Mouse (Mus musculus) hindbrain, embryonic 13.5 days (tissue): ENCODE measurements around the gene Gm21454. TPM values are rescaled to one million over a fixed set of nuclear protein-coding genes. Genes with fewer than 3 reads are reported as not detected.
"Not testable (repeated sequence)": the region's sequence is repeated elsewhere in the genome, so short reads cannot be mapped to it uniquely, and the experiment has no call there.

Source experiments
- ATAC-seq: fragments of 200-750 bp; cut with Nextera tagmentation; 2 replicates; pipeline ENCODE4 v1.8.0; 2017; ENCODE audit warnings: moderate TSS enrichment; ENCODE audit not compliant: low FRiP score
- H3K27ac ChIP-seq: fragments of 300-500 bp; sonication (generic); 2 replicates; pipeline ENCODE4 v1.5.1; 2015; ENCODE audit warnings: inconsistent platforms, mild to moderate bottlenecking, moderate library complexity
- H3K27me3 ChIP-seq: fragments of 300-500 bp; sonication (generic); 2 replicates; pipeline ENCODE4 v1.6.1; 2015; ENCODE audit warnings: mild to moderate bottlenecking, inconsistent platforms
- H3K36me3 ChIP-seq: fragments of 300-500 bp; sonication (generic); 2 replicates; pipeline ENCODE4 v1.6.1; 2015; ENCODE audit warnings: mild to moderate bottlenecking, inconsistent platforms
- H3K4me1 ChIP-seq: fragments of 300-500 bp; sonication (generic); replicated peaks from 2 replicates; pipeline ENCODE4 v1.6.1; 2015; ENCODE audit warnings: inconsistent platforms
- H3K4me2 ChIP-seq: fragments of 300-500 bp; sonication (generic); 2 replicates; pipeline ENCODE4 v1.6.1; 2015; ENCODE audit warnings: inconsistent platforms, mild to moderate bottlenecking, moderate library complexity
- H3K4me3 ChIP-seq: fragments of 300-500 bp; sonication (generic); 2 replicates; pipeline ENCODE4 v1.5.1; 2015; ENCODE audit warnings: mild to moderate bottlenecking, inconsistent platforms
- H3K9ac ChIP-seq: fragments of 300-500 bp; sonication (generic); 2 replicates; pipeline ENCODE4 v1.6.1; 2015; ENCODE audit warnings: mild to moderate bottlenecking, inconsistent platforms
- H3K9me3 ChIP-seq: fragments of 300-500 bp; sonication (generic); 2 replicates; pipeline ENCODE4 v1.6.1; 2016; ENCODE audit warnings: inconsistent platforms
- WGBS: fragments of 180-500 bp; shearing (Covaris S2); methylation state at CpG from one replicate; pipeline ENCODE4 v1.1.7; 2015; 5-methylcytosine and 5-hydroxymethylcytosine counted together
- polyA plus RNA-seq: library from polyadenylated mRNA; unstranded; fragments of >200 nt; fragmentation: Nextera tagmentation; extraction: Ambion mirVana; gene quantifications from 2 replicates; pipeline ENCODE4 v1.2.1, GENCODE M21; 2015

Gm21454 gene
- not detected in 2 replicates for polyA plus RNA-seq

- not testable (repeated sequence) for H3K9ac ChIP-seq, H3K4me1 ChIP-seq, H3K4me2 ChIP-seq, H3K27ac ChIP-seq, H3K4me3 ChIP-seq, H3K27me3 ChIP-seq, ATAC-seq, H3K36me3 ChIP-seq, H3K9me3 ChIP-seq
Observed at GRCm38 (mm10) chrY:13252091-13252490, at the start of gene Gm21454, which contains the start of gene Gm21440. TSS of gene Gm21454 (plus strand) at chrY:13252442. TSS of gene Gm21440 (plus strand) at chrY:13252391.

GRCm38 (mm10) chrY:13223828-13224227 is 28.4 kb upstream of the Gm21454 start, which contains the start of gene Gm21828:
TSS of gene Gm21828 (minus strand) at chrY:13223928.
- H3K27me3 ChIP-seq, H3K27ac ChIP-seq, H3K9ac ChIP-seq, H3K4me3 ChIP-seq, H3K36me3 ChIP-seq, ATAC-seq, H3K4me2 ChIP-seq, H3K9me3 ChIP-seq, H3K4me1 ChIP-seq: not testable (repeated sequence)
- WGBS, result no CpG with 5 or more reads among the region's 3 CpGs

GRCm38 (mm10) chrY:13348963-13349362 is 96.7 kb downstream of the Gm21454 start, which contains the start of gene Gm21725:
TSS of gene Gm21725 (minus strand) at chrY:13349063.
- not testable (repeated sequence) for ATAC-seq, H3K4me1 ChIP-seq, H3K27me3 ChIP-seq, H3K4me3 ChIP-seq, H3K4me2 ChIP-seq, H3K9me3 ChIP-seq, H3K9ac ChIP-seq, H3K27ac ChIP-seq, H3K36me3 ChIP-seq
- WGBS, result no CpG with 5 or more reads among the region's 3 CpGs

Other genes starting within 250 kb of the Gm21454 start
- gene Gm20807, start 209.6 kb upstream of the Gm21454 start, polyA plus RNA-seq, result not detected in 2 replicates
- gene Gm21891, start 119.0 kb upstream of the Gm21454 start, polyA plus RNA-seq, result not detected in 2 replicates
- gene Gm21425, start 90.5 kb upstream of the Gm21454 start, polyA plus RNA-seq, result not detected in 2 replicates
- gene Gm21828, start 28.5 kb upstream of the Gm21454 start, polyA plus RNA-seq, result not detected in 2 replicates
- gene Gm21440, start 51 bp upstream of the Gm21454 start, polyA plus RNA-seq, result not detected in 2 replicates
- gene Gm21725, start 96.6 kb downstream of the Gm21454 start, polyA plus RNA-seq, result not detected in 2 replicates
- not detected in 2 replicates for gene Gm21866, start 213.1 kb downstream of the Gm21454 start, polyA plus RNA-seq
- gene Gm20773, start 241.6 kb downstream of the Gm21454 start, polyA plus RNA-seq, result not detected in 2 replicates